Mouse (Mus musculus) left cerebral cortex, postnatal 36 days (tissue): ENCODE data around the gene Mut. TPM values are rescaled to one million over a fixed set of nuclear protein-coding genes. Genes with fewer than 3 reads are reported as not detected.

Source experiments
- DNase-seq, 2 experiments: peaks; one replicate each; pipeline ENCODE4 v3.0.0; 2021 to 2022; ENCODE audit warnings: low spot score in 2 of 2, mixed read lengths in 1 of 2
- intact Hi-C: fragments of 180-260 bp; cut with DNase I; formaldehyde crosslinking; loops from one replicate; pipeline ENCODE4 v1.15.1; 2025
- total RNA-seq, 2 experiments: library from RNA; stranded (reverse); gene quantifications; 2 replicates each; pipeline ENCODE4 v1.2.3; 2021

Mut gene
- total RNA-seq = 10 to 100 TPM; 34.0 to 44.5 TPM

DNA sequence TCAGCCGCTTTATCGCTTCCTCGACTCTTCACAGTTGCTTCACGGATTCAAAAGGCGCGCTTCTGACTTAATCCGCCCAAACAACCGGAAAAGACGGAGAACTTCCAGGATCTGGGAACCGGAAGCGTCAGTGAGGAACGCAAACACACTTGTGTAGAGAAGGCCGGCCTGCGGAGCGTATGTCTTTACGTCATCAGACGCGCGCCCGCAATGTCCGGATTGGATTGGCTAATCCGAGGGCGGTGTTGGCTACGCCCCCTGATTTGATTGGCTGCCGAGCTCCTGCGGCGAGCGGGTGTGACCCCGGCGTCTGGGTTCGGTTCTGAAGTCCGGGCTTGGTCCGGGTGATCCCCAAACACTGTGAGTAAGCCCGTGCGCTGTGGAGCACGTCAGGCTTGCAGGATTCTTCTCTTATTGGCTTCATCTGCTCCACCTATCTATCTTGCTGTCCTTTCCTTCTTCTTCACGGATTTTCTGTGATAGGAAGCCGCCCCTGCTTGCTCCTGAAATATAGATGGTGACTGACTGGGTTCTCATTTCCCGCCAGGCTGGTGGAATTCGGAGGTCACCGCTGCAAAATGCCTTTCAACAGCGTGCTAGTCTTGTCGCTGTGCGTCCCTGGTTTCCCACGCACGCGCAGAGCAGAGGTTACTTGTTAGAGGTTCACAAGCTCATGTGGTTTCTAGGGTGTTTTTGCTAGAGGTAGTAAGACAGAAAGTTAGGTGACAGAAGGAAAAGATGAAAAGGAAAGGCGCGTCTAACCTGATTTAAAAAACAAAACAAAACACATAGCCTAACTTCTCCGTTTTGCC lies at the start of gene Mut, which contains the start of gene Cenpq:
Mut (plus strand) TSS at position 266 of the 812 bp plus-strand sequence.
Cenpq (minus strand) TSS at position 628 of the 812 bp plus-strand sequence.
- intact Hi-C loops = no loop called here
- DNase-seq = peak; percentile 99 to 100

GRCm38 (mm10) chr17:40885155-40885554 lies 49.3 kb upstream of the Mut start:
- DNase-seq = no peak
- intact Hi-C loops = no loop called here

DNA sequence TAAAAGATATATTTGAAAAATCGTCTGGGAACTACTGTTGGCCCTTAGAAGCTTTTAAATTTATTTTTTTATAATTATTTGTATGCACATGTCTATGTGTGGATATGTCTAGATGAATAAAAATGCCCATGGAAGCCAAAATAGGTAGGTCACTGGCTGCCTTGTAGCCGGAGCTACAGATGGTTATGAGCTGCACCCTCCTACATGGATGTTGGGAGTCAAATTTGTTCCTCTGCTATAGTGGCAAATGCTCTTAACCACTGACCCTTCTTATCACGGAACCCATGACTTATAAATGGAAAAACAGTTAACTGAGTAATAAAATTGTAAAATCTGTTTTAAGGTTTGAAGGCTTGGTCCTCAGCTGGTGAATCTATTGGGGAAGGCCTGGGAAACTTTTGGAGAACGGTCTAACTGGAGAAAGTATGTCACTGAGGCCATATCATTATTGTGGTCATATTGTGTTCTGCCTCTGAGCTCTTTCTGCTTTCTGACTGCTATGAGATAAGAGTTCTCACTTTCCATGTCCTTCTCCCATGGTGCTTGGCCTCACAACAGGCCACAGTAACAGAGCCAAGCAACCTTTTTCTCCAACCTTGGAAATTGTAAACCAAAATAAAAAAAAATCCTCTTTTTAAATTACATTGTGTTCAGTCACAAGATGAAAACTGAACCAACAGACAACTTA lies 46.5 kb upstream of the Mut start:
- no peak for DNase-seq
- intact Hi-C loops = no loop called here

GRCm38 (mm10) chr17:40896863-40897262 lies 37.6 kb upstream of the Mut start:
- DNase-seq = no peak

DNA sequence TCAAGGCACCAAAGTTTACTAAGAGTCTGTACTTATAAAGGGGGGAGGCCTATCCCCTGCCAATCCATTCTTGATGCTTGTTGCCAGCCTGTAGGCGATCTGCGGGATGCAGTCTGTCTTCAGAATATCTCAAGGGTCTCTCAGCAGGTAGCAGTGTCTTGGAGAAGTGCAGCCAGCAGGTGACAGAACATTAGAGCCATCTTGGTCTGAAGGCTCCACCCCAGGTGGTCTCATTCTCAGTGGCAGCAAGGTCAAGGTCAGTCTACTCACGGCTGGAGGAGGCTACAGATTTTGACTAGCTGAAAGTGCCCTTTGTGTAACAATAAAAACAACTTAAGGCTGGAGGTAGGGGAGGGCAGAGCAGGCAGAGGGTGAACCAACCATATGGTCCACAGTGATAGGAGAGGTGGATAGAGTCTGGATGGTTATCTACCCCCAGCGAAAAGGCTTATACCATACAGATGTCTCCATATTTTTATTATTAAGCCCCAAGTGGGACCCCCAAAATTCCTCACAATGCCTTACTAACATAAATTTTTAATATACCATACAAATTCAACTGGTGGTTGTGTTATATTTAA lies 34.6 kb upstream of the Mut start:
- intact Hi-C loops = loop anchor here (5.0 to 10.0 kb wide), 2 partner anchors 743 to 995 kb away; no protein-coding TSS in a partner anchor

More at GRCm38 (mm10) chr17:40896863-40897262, 37.6 kb upstream of the Mut start:
- intact Hi-C loops = loop anchor here (5.0 to 10.0 kb wide), 2 partner anchors 740 to 992 kb away; no protein-coding TSS in a partner anchor

GRCm38 (mm10) chr17:40903345-40903744 lies 31.1 kb upstream of the Mut start:
- DNase-seq = no peak
- intact Hi-C loops = no loop called here

More for the DNA sequence above, 34.6 kb upstream of the Mut start:
- no peak for DNase-seq

- intact Hi-C loops = no loop called here
- no peak for DNase-seq
Observed at GRCm38 (mm10) chr17:40904056-40904597, 30.4 kb upstream of the Mut start.

GRCm38 (mm10) chr17:40904721-40905154 lies 29.7 kb upstream of the Mut start:
- intact Hi-C loops = no loop called here
- DNase-seq = no peak

GRCm38 (mm10) chr17:40914250-40914649 lies 20.2 kb upstream of the Mut start, which contains the start of gene Glyatl3:
TSS of gene Glyatl3 (minus strand) at chr17:40914350.
- intact Hi-C loops = no loop called here
- DNase-seq = no peak

DNA sequence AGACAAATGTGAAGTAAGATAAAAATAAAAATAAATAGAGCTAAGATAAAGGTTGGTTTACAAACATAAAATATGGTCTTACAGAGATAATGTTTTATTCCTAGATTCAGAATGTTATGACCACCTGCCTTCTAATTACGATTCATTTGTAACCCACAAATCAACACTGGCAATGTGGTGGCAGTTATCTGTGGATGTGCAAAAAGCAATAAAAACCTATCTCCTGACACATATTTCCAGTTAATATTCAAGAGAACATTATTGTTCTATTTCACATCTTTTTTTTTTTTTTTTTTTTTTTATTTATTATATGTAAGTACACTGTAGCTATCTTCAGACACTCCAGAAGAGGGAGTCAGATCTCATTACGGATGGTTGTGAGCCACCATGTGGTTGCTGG lies 19.0 kb upstream of the Mut start:
- intact Hi-C loops = no loop called here
- DNase-seq = no peak

GRCm38 (mm10) chr17:40933985-40934384 lies 500 bp upstream of the Mut start:
- intact Hi-C loops = no loop called here
- peak in 1 of 2 experiments; percentile 8 for DNase-seq

- intact Hi-C loops = no loop called here
- no peak for DNase-seq
Observed at GRCm38 (mm10) chr17:40948518-40948917, 14.0 kb downstream of the Mut start.

- intact Hi-C loops = loop anchor here (10.0 kb wide), 1 partner anchor 1627 kb away; no protein-coding TSS in a partner anchor
- DNase-seq = no peak
Observed at GRCm38 (mm10) chr17:40977914-40978313, 43.4 kb downstream of the Mut start.

- DNase-seq = no peak
- intact Hi-C loops = no loop called here
Observed at GRCm38 (mm10) chr17:40992102-40992501, 57.6 kb downstream of the Mut start.

Other genes with a start within 250 kb of the Mut start
- not detected for gene Esp1, start 207.6 kb upstream of the Mut start, total RNA-seq
- not detected for gene Crisp2, start 127.7 kb upstream of the Mut start, total RNA-seq
- gene Rhag, start 123.6 kb upstream of the Mut start, total RNA-seq = not detected
- not detected for gene 9130008F23Rik, start 54.1 kb upstream of the Mut start, total RNA-seq
- gene Glyatl3, start 20.3 kb upstream of the Mut start, total RNA-seq = not detected
- gene Cenpq, start 362 bp downstream of the Mut start, total RNA-seq = 1 to 10 TPM; 3.7 to 4.9 TPM